Mouse (Mus musculus) stomach, postnatal 0 days (tissue): ENCODE results near the gene Mapk8ip3.

Source experiments
- CTCF ChIP-seq: IDR thresholded peaks from 2 replicates; pipeline ENCODE4 v1.5.1; 2016; ENCODE audit warnings: antibody characterized with exemption, low read depth, mild to moderate bottlenecking, moderate library complexity
- EP300 ChIP-seq: optimal IDR thresholded peaks from 2 replicates; pipeline ENCODE3; 2016; ENCODE audit warnings: antibody characterized with exemption

DNA sequence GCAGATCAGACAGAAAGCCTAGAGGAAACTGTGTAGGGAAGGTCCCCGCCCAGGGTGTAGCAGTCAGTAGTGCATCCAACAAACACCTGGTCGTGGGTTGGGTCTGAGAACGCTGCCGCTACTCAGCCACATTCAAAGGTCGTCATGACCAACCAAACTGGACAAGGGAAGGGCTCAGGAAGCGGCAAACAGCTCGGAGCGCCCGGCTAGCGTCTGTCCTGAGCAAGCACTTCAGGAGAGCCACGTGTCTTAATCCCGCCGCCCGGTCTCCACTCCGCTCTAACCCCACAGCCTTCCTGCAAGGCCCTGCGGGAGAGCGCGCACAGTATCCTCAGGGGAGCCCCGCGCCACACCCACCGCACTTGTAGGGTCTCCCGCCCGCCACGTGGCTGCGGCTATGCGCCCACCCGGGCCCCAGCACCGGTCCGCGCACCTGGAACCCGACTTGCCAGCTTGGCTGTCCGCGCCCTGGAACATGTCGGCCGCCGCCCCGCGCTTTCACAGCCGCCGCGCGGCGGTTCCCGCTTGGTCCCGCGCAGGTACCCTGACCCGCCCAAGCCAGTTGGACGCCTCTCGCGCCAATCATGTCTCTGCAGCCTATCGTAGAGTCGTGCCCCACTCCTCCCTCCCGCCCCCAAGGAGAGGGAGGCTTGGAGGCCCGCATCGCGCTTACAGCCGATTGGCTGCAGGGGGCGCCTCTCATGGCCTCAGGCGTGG, 23.5 kb upstream of the Mapk8ip3 start, which contains the start of gene Jpt2:
- peak; percentile 76 for TF ChIP-seq CTCF
- TF ChIP-seq EP300, result no peak
